ENCODE assay signal across 8 mouse cellular contexts in genomic region chr6:128102296-128102999, GRCm38 (mm10). TPM values are rescaled to one million over a fixed set of nuclear protein-coding genes. Genes with fewer than 3 reads are reported as not detected.
DNase-seq lines count a peak whose midpoint lies in the region; ATAC-seq lines count a peak whose summit lies in the region.
"Had no signal": no experiment of that assay in that cellular context is flagged by ENCODE, and none has a peak within 500 bp of the region (broad histone marks: within the 10 kb centered on the region; RNA-seq: fewer than 3 reads in every experiment).

No protein-coding gene starts in this region.

- H3K4me2 ChIP-seq in liver, embryonic 13.5 days: no peak overlapping the region
- H3K4me2 ChIP-seq: neural tube, embryonic 12.5 days had no signal

- peaks cover 47% of the 10 kb centered on the region for H3K4me1 ChIP-seq in liver, embryonic 13.5 days (replicated peaks)

- DNase-seq in Muller cell, postnatal 12 days (ENCODE audit: inconsistent ontology term): peak; percentile 86
- DNase-seq in adrenal gland, postnatal 14 days: peak; percentile 83
- peak; percentile 72 for DNase-seq in heart, postnatal 25 days (ENCODE audit: low spot score)
- no peak for DNase-seq in liver, embryonic 13.5 days
- peak; percentile 85 for DNase-seq in yolk sac, embryonic 10.5 days (ENCODE audit: low spot score)
- no peak for DNase-seq in cerebellum, adult 18-20 months
- no peak for DNase-seq in left cerebral cortex, postnatal 36 days (ENCODE audit: low spot score in 2 of 2)

- peak; percentile 70 for ATAC-seq in liver, embryonic 13.5 days (ENCODE audit: low read depth)

- H3K9me3 ChIP-seq in liver, embryonic 13.5 days (replicated peaks): no peaks in the 10 kb centered on the region
- H3K9me3 ChIP-seq: neural tube, embryonic 12.5 days had no signal

- H3K9ac ChIP-seq in liver, embryonic 13.5 days: no peak overlapping the region
- H3K9ac ChIP-seq: neural tube, embryonic 12.5 days had no signal

- H3K27me3 ChIP-seq in liver, embryonic 13.5 days: no peaks in the 10 kb centered on the region
- H3K27me3 ChIP-seq: neural tube, embryonic 12.5 days had no signal

- peak overlapping the region; percentile 47; the same call in 1 of the 2 replicates for H3K27ac ChIP-seq in liver, embryonic 13.5 days
- H3K27ac ChIP-seq: neural tube, embryonic 12.5 days had no signal

- 21% methylated on average over 6 of the region's 6 CpGs for WGBS in liver, embryonic 13.5 days (ENCODE audit: insufficient replicate concordance)

- no peak overlapping the region for H3K4me3 ChIP-seq in liver, embryonic 13.5 days (replicated peaks)
- H3K4me3 ChIP-seq: neural tube, embryonic 12.5 days had no signal

- intact Hi-C loops in heart, postnatal 25 days (cut with DNase I): loop anchor here (1.0 to 2.0 kb wide), 2 partner anchors 22 to 40 kb away; no protein-coding TSS in a partner anchor
- intact Hi-C loops in left cerebral cortex, postnatal 36 days (cut with DNase I): no loop called here

- no peaks in the 10 kb centered on the region for H3K36me3 ChIP-seq in liver, embryonic 13.5 days
- H3K36me3 ChIP-seq: neural tube, embryonic 12.5 days had no signal

RNA-seq across cellular contexts. Expression of gene Tspan9, which starts 40.9 kb away (rescaled TPM):
- 53.9 and 59.0 TPM in 2 replicates for total RNA-seq in adrenal gland, postnatal 14 days (2021)
- total RNA-seq in heart, postnatal 25 days (2021): 100 to 1,000 TPM; 129 to 132 TPM
- 16.9 and 27.3 TPM in 2 replicates for polyA plus RNA-seq in liver, embryonic 13.5 days (2015; fragmentation: Nextera tagmentation; extraction: Ambion mirVana)
- total RNA-seq in left cerebral cortex, postnatal 36 days (2021): 10 to 100 TPM; 47.5 to 62.9 TPM

Comparison
In these comparisons a context has a peak if more than half of its experiments do, and no peak if none do; other contexts are left out.
1. DNase-seq: peak in Muller cell, postnatal 12 days (single experiment), adrenal gland, postnatal 14 days (single experiment), heart, postnatal 25 days (single experiment) and yolk sac, embryonic 10.5 days (single experiment); none in liver, embryonic 13.5 days (single experiment), cerebellum, adult 18-20 months (0 of 2) and left cerebral cortex, postnatal 36 days (0 of 2).